ENCODE assay signal across 13 mouse cellular contexts in genomic region chr16:34003566-34004127, GRCm38 (mm10). TPM values are rescaled to one million over a fixed set of nuclear protein-coding genes. Genes with fewer than 3 reads are reported as not detected.
DNase-seq lines count a peak whose midpoint lies in the region; ATAC-seq and TF ChIP-seq lines count a peak whose summit lies in the region.
"Had no signal": no experiment of that assay in that cellular context is flagged by ENCODE, and none has a peak within 500 bp of the region (broad histone marks: within the 10 kb centered on the region; RNA-seq: fewer than 3 reads in every experiment).

No protein-coding gene starts in this region.

- no peaks in the 10 kb centered on the region for H3K27me3 ChIP-seq in heart, embryonic 12.5 days (replicated peaks)
- no peaks in the 10 kb centered on the region for H3K27me3 ChIP-seq in lung, embryonic 15.5 days
- H3K27me3 ChIP-seq in forebrain, postnatal 0 days (ENCODE audit: insufficient read depth, low read length) = no peaks in the 10 kb centered on the region
- H3K27me3 ChIP-seq in neural tube, embryonic 14.5 days (ENCODE audit: control insufficient read depth, insufficient read depth, low read length) = no peaks in the 10 kb centered on the region
- H3K27me3 ChIP-seq: embryonic facial prominence, embryonic 12.5 days; liver, embryonic 15.5 days had no signal

- TF ChIP-seq CTCF in forebrain, postnatal 0 days (IDR thresholded peaks at IDR 0.05; ENCODE audit: low read depth) = no peak

- no peak for ATAC-seq in heart, embryonic 12.5 days (ENCODE audit: insufficient number of reproducible peaks, low FRiP score)
- no peak for ATAC-seq in lung, embryonic 15.5 days (ENCODE audit: borderline replicate concordance, extremely low read depth, low FRiP score, low TSS enrichment)
- peak; percentile 32 for ATAC-seq in forebrain, postnatal 0 days
- ATAC-seq in neural tube, embryonic 14.5 days (ENCODE audit: low read depth) = no peak
- no peak for ATAC-seq in activated CD4-positive, CD25-positive, alpha-beta regulatory T cell, adult 4 months

- no peaks in the 10 kb centered on the region for H3K9me3 ChIP-seq in heart, embryonic 12.5 days (replicated peaks)
- H3K9me3 ChIP-seq in lung, embryonic 15.5 days = no peaks in the 10 kb centered on the region
- H3K9me3 ChIP-seq in forebrain, postnatal 0 days (ENCODE audit: low read length) = no peaks in the 10 kb centered on the region
- H3K9me3 ChIP-seq in neural tube, embryonic 14.5 days (ENCODE audit: control insufficient read depth, low read length) = no peaks in the 10 kb centered on the region
- H3K9me3 ChIP-seq: embryonic facial prominence, embryonic 12.5 days; liver, embryonic 15.5 days had no signal

- peak overlapping the region; percentile 42 for H3K4me2 ChIP-seq in heart, embryonic 12.5 days
- peak overlapping the region; percentile 31; the same call in 1 of the 2 replicates for H3K4me2 ChIP-seq in lung, embryonic 15.5 days
- H3K4me2 ChIP-seq in forebrain, postnatal 0 days (ENCODE audit: low read depth) = no peak overlapping the region
- no peak overlapping the region for H3K4me2 ChIP-seq in neural tube, embryonic 14.5 days (ENCODE audit: low read depth, low read length)
- H3K4me2 ChIP-seq: embryonic facial prominence, embryonic 12.5 days; liver, embryonic 15.5 days had no signal

- peaks cover 33% of the 10 kb centered on the region for H3K4me1 ChIP-seq in heart, embryonic 12.5 days (replicated peaks)
- H3K4me1 ChIP-seq in lung, embryonic 15.5 days = peaks cover 38% of the 10 kb centered on the region
- H3K4me1 ChIP-seq in forebrain, postnatal 0 days (ENCODE audit: insufficient read depth) = peaks cover 7% of the 10 kb centered on the region
- H3K4me1 ChIP-seq in neural tube, embryonic 14.5 days (ENCODE audit: control insufficient read depth, insufficient read depth, low read length) = peaks cover 5% of the 10 kb centered on the region; the same call in 1 of the 2 replicates
- H3K4me1 ChIP-seq: liver, embryonic 15.5 days had no signal

- H3K27ac ChIP-seq in heart, embryonic 12.5 days (ENCODE audit: poor library complexity, severe bottlenecking) = peak overlapping the region; percentile 90
- peak overlapping the region; percentile 87 for H3K27ac ChIP-seq in lung, embryonic 15.5 days
- peak overlapping the region; percentile 69 for H3K27ac ChIP-seq in forebrain, postnatal 0 days (ENCODE audit: low read depth, low read length)
- 0 out of 2 replicates have a peak overlapping the region, but pooled peaks have one; percentile 10 for H3K27ac ChIP-seq in neural tube, embryonic 14.5 days (ENCODE audit: low read depth, low read length)
- H3K27ac ChIP-seq: liver, embryonic 15.5 days had no signal

- no peaks in the 10 kb centered on the region; the same call in 1 of the 2 replicates for H3K36me3 ChIP-seq in heart, embryonic 12.5 days
- H3K36me3 ChIP-seq in lung, embryonic 15.5 days = no peaks in the 10 kb centered on the region
- peaks cover 8% of the 10 kb centered on the region for H3K36me3 ChIP-seq in forebrain, postnatal 0 days (ENCODE audit: insufficient read depth)
- no peaks in the 10 kb centered on the region for H3K36me3 ChIP-seq in neural tube, embryonic 14.5 days (ENCODE audit: control insufficient read depth, insufficient read depth, low read length)
- H3K36me3 ChIP-seq: embryonic facial prominence, embryonic 12.5 days; liver, embryonic 15.5 days had no signal

- H3K4me3 ChIP-seq in heart, embryonic 12.5 days = no peak overlapping the region
- no peak overlapping the region for H3K4me3 ChIP-seq in lung, embryonic 15.5 days
- H3K4me3 ChIP-seq in forebrain, postnatal 0 days (ENCODE audit: low read depth, low read length) = no peak overlapping the region
- no peak overlapping the region for H3K4me3 ChIP-seq in neural tube, embryonic 14.5 days (ENCODE audit: low read depth, low read length)
- H3K4me3 ChIP-seq: embryonic facial prominence, embryonic 12.5 days; gastrocnemius, adult 2 months; liver, embryonic 15.5 days had no signal

- DNase-seq in heart, adult 8-10 months (ENCODE audit: low spot score) = no peak
- no peak for DNase-seq in lung, postnatal 4 days
- no peak for DNase-seq in forebrain, postnatal 0 days
- no peak for DNase-seq in testis, postnatal 10 days (ENCODE audit: low spot score)
- DNase-seq: cerebellum, adult 8-10 months; kidney, adult 8-10 months had no signal

- 47% methylated on average over 10 of the region's 10 CpGs for WGBS in heart, embryonic 12.5 days
- 28% methylated on average over 10 of the region's 10 CpGs for WGBS in lung, embryonic 15.5 days
- WGBS in forebrain, postnatal 0 days = 13% methylated on average over 10 of the region's 10 CpGs
- WGBS in neural tube, embryonic 14.5 days = 39% methylated on average over 10 of the region's 10 CpGs

- no peak overlapping the region for H3K9ac ChIP-seq in heart, embryonic 12.5 days
- H3K9ac ChIP-seq in lung, embryonic 15.5 days = no peak overlapping the region
- H3K9ac ChIP-seq in forebrain, postnatal 0 days = no peak overlapping the region
- H3K9ac ChIP-seq in neural tube, embryonic 14.5 days (replicated peaks; ENCODE audit: low read depth, low read length) = no peak overlapping the region
- H3K9ac ChIP-seq: embryonic facial prominence, embryonic 12.5 days; liver, embryonic 15.5 days had no signal

RNA-seq across cellular contexts. Expression of gene Umps, which starts 36.8 kb away (rescaled TPM):
- polyA plus RNA-seq in heart, embryonic 12.5 days (2016; fragmentation: Nextera tagmentation; extraction: Ambion mirVana) = 34.6 and 38.2 TPM in 2 replicates
- 1 to 10 TPM; 7.9 to 9.1 (median 8.3) TPM for total RNA-seq in heart, adult 8-10 months (2022)
- polyA plus RNA-seq in lung, embryonic 15.5 days (2015; fragmentation: Nextera tagmentation; extraction: Ambion mirVana) = 56.0 and 58.9 TPM in 2 replicates
- total RNA-seq in forebrain, postnatal 0 days (2014; rRNA removed) = 26.3 and 28.3 TPM in 2 replicates
- 22.9 and 24.7 TPM in 2 replicates for polyA plus RNA-seq in forebrain, postnatal 0 days (2015; fragmentation: Nextera tagmentation; extraction: Ambion mirVana)
- 24.5 and 25.5 TPM in 2 replicates for polyA plus RNA-seq in neural tube, embryonic 14.5 days (2014; fragmentation: Nextera tagmentation; extraction: Ambion mirVana)
- polyA plus RNA-seq in activated CD4-positive, CD25-positive, alpha-beta regulatory T cell, adult 4 months (2017; shearing (Covaris generic)) = 10 to 100 TPM; 27.4 to 37.8 TPM

Comparison
In these comparisons a context has a peak if more than half of its experiments do, and no peak if none do; other contexts are left out.
1. H3K27ac ChIP-seq: peak in every context shown above with its lines; median percentile 90 in heart, embryonic 12.5 days; 87 in lung, embryonic 15.5 days; 69 in forebrain, postnatal 0 days; 10 in neural tube, embryonic 14.5 days.
2. H3K4me2 ChIP-seq: peak in heart, embryonic 12.5 days (single experiment) and lung, embryonic 15.5 days (single experiment); none in forebrain, postnatal 0 days (single experiment) and neural tube, embryonic 14.5 days (single experiment).